Mouse (Mus musculus) left cerebral cortex, adult 9 months (tissue): ENCODE measurements around the gene Wdr82.
"Not testable (repeated sequence)": the region's sequence is repeated elsewhere in the genome, so short reads cannot be mapped to it uniquely, and the experiment has no call there.

Experiments used
- DNase-seq, 2 experiments: peaks; one replicate each; pipeline ENCODE4 v3.0.0; 2022; ENCODE audit warnings: low spot score in 2 of 2

The Wdr82 gene

GRCm38 (mm10) chr9:106160426-106160825 is 10.3 kb upstream of the Wdr82 start:
- no peak for DNase-seq

- no peak for DNase-seq
Observed at GRCm38 (mm10) chr9:106166709-106167108, 4.0 kb upstream of the Wdr82 start.

- no peak for DNase-seq
Observed at GRCm38 (mm10) chr9:106167241-106167640, 3.5 kb upstream of the Wdr82 start.

- DNase-seq = no peak
Observed at GRCm38 (mm10) chr9:106167703-106168102, 3.0 kb upstream of the Wdr82 start.

GRCm38 (mm10) chr9:106169006-106169405 is 1.7 kb upstream of the Wdr82 start:
- not testable (repeated sequence) for DNase-seq

- DNase-seq = no peak
Observed at GRCm38 (mm10) chr9:106169917-106170316, 811 bp upstream of the Wdr82 start.

- peak in 1 of 2 experiments; percentile 51 for DNase-seq
Observed at GRCm38 (mm10) chr9:106171346-106172158, 824 bp downstream of the Wdr82 start.

- no peak for DNase-seq
Observed at GRCm38 (mm10) chr9:106172527-106172926, 1.8 kb downstream of the Wdr82 start.

GRCm38 (mm10) chr9:106173363-106173762 is 2.6 kb downstream of the Wdr82 start:
- DNase-seq = no peak

- no peak for DNase-seq
Observed at GRCm38 (mm10) chr9:106175552-106176200, 4.9 kb downstream of the Wdr82 start.

GRCm38 (mm10) chr9:106176769-106177168 is 6.0 kb downstream of the Wdr82 start:
- no peak for DNase-seq

GRCm38 (mm10) chr9:106177799-106178198 is 7.1 kb downstream of the Wdr82 start:
- DNase-seq = no peak

GRCm38 (mm10) chr9:106179454-106179853 is 8.7 kb downstream of the Wdr82 start:
- DNase-seq = no peak

GRCm38 (mm10) chr9:106179964-106180363 is 9.2 kb downstream of the Wdr82 start:
- DNase-seq = no peak

- DNase-seq = no peak
Observed at GRCm38 (mm10) chr9:106182146-106182545, 11.4 kb downstream of the Wdr82 start.

GRCm38 (mm10) chr9:106183996-106184395 is 13.3 kb downstream of the Wdr82 start:
- no peak for DNase-seq

GRCm38 (mm10) chr9:106191355-106191754 is 20.6 kb downstream of the Wdr82 start:
- DNase-seq = no peak

- DNase-seq = no peak
Observed at GRCm38 (mm10) chr9:106192024-106192423, 21.3 kb downstream of the Wdr82 start.

- no peak for DNase-seq
Observed at GRCm38 (mm10) chr9:106192998-106193397, 22.3 kb downstream of the Wdr82 start.

- no peak for DNase-seq
Observed at GRCm38 (mm10) chr9:106193930-106194807, 23.4 kb downstream of the Wdr82 start.

GRCm38 (mm10) chr9:106195693-106196092 is 25.0 kb downstream of the Wdr82 start:
- DNase-seq = peak in 1 of 2 experiments; percentile 73

GRCm38 (mm10) chr9:106197081-106197713 is 26.5 kb downstream of the Wdr82 start:
- DNase-seq = no peak
